Mouse (Mus musculus): ENCODE measurements around the gene Olfr161.
"Not testable (repeated sequence)": the region's sequence is repeated elsewhere in the genome, so short reads cannot be mapped to it uniquely, and the experiment has no call there.

- TF ChIP-seq GATA1 (IDR thresholded peaks at IDR 0.05; ENCODE audit: borderline replicate concordance, low read length); FLI1 (IDR thresholded peaks at IDR 0.05; ENCODE audit: low read length): not testable (repeated sequence)
These were observed 40.5 kb downstream of the Olfr161 start for GRCm38 (mm10) chr16:3631376-3631775.

Data from megakaryocyte, embryonic 14.5 days (primary cell).